Mouse (Mus musculus): Measurements from ENCODE around the gene 3110009E18Rik. TPM values are rescaled to one million over a fixed set of nuclear protein-coding genes. Genes with fewer than 3 reads are reported as not detected.

The 3110009E18Rik gene
- polyA plus RNA-seq, 1 experiment: 5.5 TPM

DNA sequence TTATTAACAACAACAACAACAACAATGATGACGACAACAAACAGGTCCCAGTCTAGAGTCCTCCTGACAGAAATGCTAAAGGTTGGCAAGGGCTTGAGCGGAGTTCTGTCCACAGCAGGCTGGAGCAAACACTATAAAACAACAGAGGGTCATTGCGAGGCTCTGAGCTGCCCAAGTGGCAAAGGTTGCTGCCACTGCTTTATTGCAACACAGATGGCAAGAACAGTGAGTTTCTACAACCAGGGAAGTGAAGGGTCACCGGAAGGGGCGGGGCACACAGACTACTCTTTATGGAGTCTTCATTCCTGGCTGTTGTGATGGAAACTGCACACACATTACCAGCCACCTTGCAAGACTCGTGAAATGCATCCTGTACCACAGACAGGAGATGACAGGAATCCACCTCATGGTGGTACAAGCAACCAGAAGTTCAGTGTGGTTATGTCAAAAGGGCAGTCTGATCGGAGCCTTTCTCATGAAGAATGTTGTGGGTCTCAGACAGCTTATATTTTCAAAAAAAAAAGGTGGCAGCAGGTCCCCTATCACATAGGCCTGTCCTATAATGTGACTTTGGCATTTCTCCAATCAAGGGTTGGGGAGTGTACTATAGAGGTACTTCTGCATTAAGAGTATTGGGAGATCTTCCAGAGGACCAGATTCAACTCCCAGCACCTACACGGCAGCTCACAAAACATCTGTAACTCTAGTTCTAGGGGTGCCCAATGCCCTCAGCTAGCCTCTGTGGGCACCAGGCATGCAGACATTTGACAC is 20.3 kb upstream of the 3110009E18Rik start:
- DNase-seq: no peak
- no peaks in the 10 kb centered on the region for H3K27me3 ChIP-seq (ENCODE audit: control insufficient read depth, insufficient read depth, low read length)
- WGBS: 92% methylated on average over 8 of the region's 8 CpGs

GRCm38 (mm10) chr1:120101227-120101609 is 19.8 kb upstream of the 3110009E18Rik start:
- 97% methylated on average over 3 of the region's 3 CpGs for WGBS
- no peak for DNase-seq
- H3K27ac ChIP-seq (ENCODE audit: control insufficient read depth, insufficient read depth, low read length): no peak overlapping the region
- TF ChIP-seq POLR2A (IDR thresholded peaks at IDR 0.05; ENCODE audit: control insufficient read depth, extremely low read depth, insufficient read depth, low read length, poor library complexity) (no peak), CTCF (IDR thresholded peaks at IDR 0.05; ENCODE audit: borderline replicate concordance, control insufficient read depth, extremely low read depth, insufficient read depth, low read length, poor library complexity) (no peak)
- no peaks in the 10 kb centered on the region for H3K4me1 ChIP-seq (replicated peaks; ENCODE audit: control insufficient read depth, insufficient read depth, low read length)
- no peaks in the 10 kb centered on the region for H3K27me3 ChIP-seq (ENCODE audit: control insufficient read depth, insufficient read depth, low read length)
- no peak overlapping the region for H3K4me3 ChIP-seq (ENCODE audit: control insufficient read depth, insufficient read depth, low read length)
- no peaks in the 10 kb centered on the region for H3K36me3 ChIP-seq (ENCODE audit: control insufficient read depth, insufficient read depth, low read length)

More for the DNA sequence above, 20.3 kb upstream of the 3110009E18Rik start:
- Histone ChIP-seq H3K36me3 (ENCODE audit: control insufficient read depth, insufficient read depth, low read length) (no peaks in the 10 kb centered on the region), H3K4me3 (ENCODE audit: control insufficient read depth, insufficient read depth, low read length) (no peak overlapping the region), H3K4me1 (replicated peaks; ENCODE audit: control insufficient read depth, insufficient read depth, low read length) (no peaks in the 10 kb centered on the region), H3K27ac (ENCODE audit: control insufficient read depth, insufficient read depth, low read length) (no peak overlapping the region)
- no peak for TF ChIP-seq CTCF (IDR thresholded peaks at IDR 0.05; ENCODE audit: borderline replicate concordance, control insufficient read depth, extremely low read depth, insufficient read depth, low read length, poor library complexity)
- TF ChIP-seq POLR2A (IDR thresholded peaks at IDR 0.05; ENCODE audit: control insufficient read depth, extremely low read depth, insufficient read depth, low read length, poor library complexity): no peak

DNA sequence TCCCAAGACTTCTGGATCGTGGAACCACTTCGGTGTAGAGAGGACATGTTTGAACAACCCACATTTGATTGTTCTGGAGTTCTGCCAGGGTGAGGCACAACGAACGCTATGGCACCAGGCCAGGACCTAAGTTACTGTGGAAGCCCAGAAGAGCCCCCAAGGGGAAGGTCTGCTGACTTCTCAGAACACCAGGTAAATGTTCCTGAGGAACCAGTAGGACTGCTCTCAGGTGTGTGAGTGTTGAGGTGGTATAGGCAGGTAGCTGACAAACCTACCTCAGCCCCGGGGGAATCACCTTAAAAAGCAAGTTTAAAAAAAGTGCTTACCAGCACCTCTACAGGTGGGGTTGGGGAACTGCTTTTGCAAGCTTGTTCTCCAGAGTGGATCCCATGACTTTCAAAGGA is 15.4 kb upstream of the 3110009E18Rik start:
- Histone ChIP-seq H3K4me3 (ENCODE audit: control insufficient read depth, insufficient read depth, low read length) (no peak overlapping the region), H3K4me1 (replicated peaks; ENCODE audit: control insufficient read depth, insufficient read depth, low read length) (no peaks in the 10 kb centered on the region), H3K27me3 (ENCODE audit: control insufficient read depth, insufficient read depth, low read length) (no peaks in the 10 kb centered on the region), H3K36me3 (ENCODE audit: control insufficient read depth, insufficient read depth, low read length) (no peaks in the 10 kb centered on the region), H3K27ac (ENCODE audit: control insufficient read depth, insufficient read depth, low read length) (no peak overlapping the region)
- WGBS: 76% methylated on average over 5 of the region's 5 CpGs
- no peak for DNase-seq
- TF ChIP-seq POLR2A (IDR thresholded peaks at IDR 0.05; ENCODE audit: control insufficient read depth, extremely low read depth, insufficient read depth, low read length, poor library complexity) (no peak), CTCF (IDR thresholded peaks at IDR 0.05; ENCODE audit: borderline replicate concordance, control insufficient read depth, extremely low read depth, insufficient read depth, low read length, poor library complexity) (no peak)

- Histone ChIP-seq H3K27me3 (ENCODE audit: control insufficient read depth, insufficient read depth, low read length) (no peaks in the 10 kb centered on the region), H3K4me3 (ENCODE audit: control insufficient read depth, insufficient read depth, low read length) (no peak overlapping the region), H3K27ac (ENCODE audit: control insufficient read depth, insufficient read depth, low read length) (no peak overlapping the region), H3K4me1 (replicated peaks; ENCODE audit: control insufficient read depth, insufficient read depth, low read length) (no peaks in the 10 kb centered on the region), H3K36me3 (ENCODE audit: control insufficient read depth, insufficient read depth, low read length) (peaks cover 12% of the 10 kb centered on the region)
- 95% methylated on average over 19 of the region's 19 CpGs for WGBS
- TF ChIP-seq CTCF (IDR thresholded peaks at IDR 0.05; ENCODE audit: borderline replicate concordance, control insufficient read depth, extremely low read depth, insufficient read depth, low read length, poor library complexity) (no peak), POLR2A (IDR thresholded peaks at IDR 0.05; ENCODE audit: control insufficient read depth, extremely low read depth, insufficient read depth, low read length, poor library complexity) (no peak)
- no peak for DNase-seq
Measured at GRCm38 (mm10) chr1:120109741-120110432, 11.1 kb upstream of the 3110009E18Rik start.

GRCm38 (mm10) chr1:120111766-120112165 is 9.2 kb upstream of the 3110009E18Rik start:
- DNase-seq: no peak
- H3K27ac ChIP-seq (ENCODE audit: control insufficient read depth, insufficient read depth, low read length): no peak overlapping the region
- H3K36me3 ChIP-seq (ENCODE audit: control insufficient read depth, insufficient read depth, low read length): peaks cover 28% of the 10 kb centered on the region
- H3K4me3 ChIP-seq (ENCODE audit: control insufficient read depth, insufficient read depth, low read length): no peak overlapping the region
- H3K4me1 ChIP-seq (replicated peaks; ENCODE audit: control insufficient read depth, insufficient read depth, low read length): no peaks in the 10 kb centered on the region
- no peaks in the 10 kb centered on the region for H3K27me3 ChIP-seq (ENCODE audit: control insufficient read depth, insufficient read depth, low read length)
- TF ChIP-seq CTCF (IDR thresholded peaks at IDR 0.05; ENCODE audit: borderline replicate concordance, control insufficient read depth, extremely low read depth, insufficient read depth, low read length, poor library complexity) (no peak), POLR2A (IDR thresholded peaks at IDR 0.05; ENCODE audit: control insufficient read depth, extremely low read depth, insufficient read depth, low read length, poor library complexity) (no peak)
- WGBS: 98% methylated on average over 8 of the region's 8 CpGs

DNA sequence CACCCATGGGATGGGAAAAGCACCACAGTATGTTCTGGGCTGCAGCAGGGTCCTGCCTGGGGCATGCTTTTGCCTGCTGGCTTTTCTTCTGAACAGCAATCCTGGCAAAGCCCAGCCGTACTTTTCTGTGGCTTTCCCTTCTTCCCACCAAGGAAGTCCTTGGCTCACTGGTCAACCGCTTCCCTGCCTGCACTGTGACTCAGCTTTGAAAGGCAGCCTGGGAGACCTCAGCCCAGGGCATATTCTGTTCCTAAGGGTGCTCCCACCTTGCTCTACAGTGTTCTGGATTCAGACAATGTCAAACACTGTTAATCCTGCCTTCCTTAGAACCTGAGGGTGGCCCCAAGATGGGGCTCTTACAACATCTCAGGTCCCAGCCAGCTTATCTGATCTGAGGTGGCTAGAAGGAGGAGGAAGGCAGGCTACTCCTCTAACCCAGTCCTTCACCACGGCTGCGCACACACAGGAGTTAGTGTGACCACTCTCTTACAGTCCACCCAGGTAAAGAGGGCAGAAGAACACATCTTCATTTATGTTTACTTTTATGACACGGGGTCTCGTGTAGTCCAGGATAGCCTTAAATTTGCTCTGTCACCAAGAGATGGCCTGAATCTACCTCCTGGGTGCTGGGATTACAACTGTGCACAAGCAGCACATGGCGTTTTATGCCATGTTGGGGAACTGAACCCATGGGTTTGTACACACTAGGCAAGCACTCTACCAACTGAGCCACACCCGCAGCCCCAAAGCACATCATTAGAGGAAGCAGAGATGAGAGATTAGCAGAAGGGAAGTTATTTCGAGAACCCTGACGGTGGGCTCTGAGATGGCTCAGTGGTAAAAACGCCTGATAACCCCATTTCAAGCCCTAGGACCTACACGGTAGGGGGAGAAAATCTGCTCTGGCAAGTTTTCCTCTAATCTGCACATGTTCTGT is 8.5 kb upstream of the 3110009E18Rik start:
- H3K4me3 ChIP-seq (ENCODE audit: control insufficient read depth, insufficient read depth, low read length): no peak overlapping the region
- H3K36me3 ChIP-seq (ENCODE audit: control insufficient read depth, insufficient read depth, low read length): peaks cover 28% of the 10 kb centered on the region
- no peaks in the 10 kb centered on the region for H3K27me3 ChIP-seq (ENCODE audit: control insufficient read depth, insufficient read depth, low read length)
- H3K4me1 ChIP-seq (replicated peaks; ENCODE audit: control insufficient read depth, insufficient read depth, low read length): no peaks in the 10 kb centered on the region
- no peak overlapping the region for H3K27ac ChIP-seq (ENCODE audit: control insufficient read depth, insufficient read depth, low read length)
- 78% methylated on average over 12 of the region's 12 CpGs for WGBS
- TF ChIP-seq POLR2A (IDR thresholded peaks at IDR 0.05; ENCODE audit: control insufficient read depth, extremely low read depth, insufficient read depth, low read length, poor library complexity) (no peak), CTCF (IDR thresholded peaks at IDR 0.05; ENCODE audit: borderline replicate concordance, control insufficient read depth, extremely low read depth, insufficient read depth, low read length, poor library complexity) (no peak)
- no peak for DNase-seq
